Mouse (Mus musculus): ENCODE measurements around the gene Sdk1. TPM values are rescaled to one million over a fixed set of nuclear protein-coding genes. Genes with fewer than 3 reads are reported as not detected.
"Not testable (repeated sequence)": the region's sequence is repeated elsewhere in the genome, so short reads cannot be mapped to it uniquely, and the experiment has no call there.

The Sdk1 gene
- polyA plus RNA-seq, 1 experiment from 2014 or later = 1.1 TPM

DNA sequence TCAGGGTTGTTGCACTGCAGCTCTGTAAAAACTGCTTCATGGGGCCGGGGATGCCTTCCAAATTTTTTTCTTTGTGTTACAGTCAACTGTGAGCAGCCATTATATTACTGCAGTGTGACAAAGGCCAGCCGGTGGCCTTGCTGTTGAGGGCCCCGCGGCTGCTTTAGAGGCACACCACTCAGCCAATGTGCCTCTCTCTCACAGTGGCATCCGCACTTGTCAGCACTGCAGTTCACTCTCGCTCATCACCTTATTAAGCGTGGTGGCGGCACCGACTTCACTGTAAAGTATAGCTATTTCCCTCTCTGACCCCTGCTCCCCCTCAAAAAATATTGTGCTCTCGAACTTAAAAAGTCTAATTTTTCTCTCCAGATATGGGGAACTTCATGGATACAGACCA, 371.4 kb downstream of the Sdk1 start:
- H3K9ac ChIP-seq (ENCODE audit: low read length) = no peak overlapping the region
- no peak for ATAC-seq
- H3K36me3 ChIP-seq (ENCODE audit: control insufficient read depth, insufficient read depth, low read length) = no peaks in the 10 kb centered on the region
- no peak for DNase-seq (ENCODE audit: low spot score)
- 0 out of 2 replicates have a peak, but pooled peaks cover 3% of the 10 kb centered on the region for H3K4me1 ChIP-seq (ENCODE audit: control insufficient read depth, insufficient read depth, low read length)
- H3K27ac ChIP-seq (ENCODE audit: low read depth, low read length) = no peak overlapping the region
- no peak overlapping the region for H3K4me2 ChIP-seq (ENCODE audit: low read length)
- H3K4me3 ChIP-seq (ENCODE audit: low read depth, low read length) = no peak overlapping the region
- 56% methylated on average over 10 of the region's 10 CpGs for WGBS
- H3K27me3 ChIP-seq (replicated peaks; ENCODE audit: control insufficient read depth, insufficient read depth, low read length) = no peaks in the 10 kb centered on the region
- no peaks in the 10 kb centered on the region for H3K9me3 ChIP-seq (replicated peaks; ENCODE audit: control insufficient read depth, low read length)

DNA sequence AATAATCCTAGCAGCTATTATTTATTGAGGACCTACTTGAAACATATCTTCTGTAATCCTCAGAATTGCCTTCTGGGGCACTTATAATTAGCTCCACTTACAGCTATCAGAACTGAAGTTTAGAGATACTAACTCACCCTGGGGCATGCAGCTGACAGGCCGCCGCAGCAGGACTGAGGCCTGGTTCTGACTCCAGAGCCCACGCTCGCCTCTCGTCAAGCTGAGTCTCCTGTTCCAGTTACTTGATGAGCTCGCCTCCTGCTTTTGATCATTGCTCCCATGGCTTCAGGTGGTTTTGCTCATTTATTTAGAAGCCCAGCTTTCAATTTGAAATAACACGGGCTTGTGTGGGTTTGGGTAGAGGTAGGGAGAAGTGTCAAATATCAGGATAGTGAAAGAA, 374.5 kb downstream of the Sdk1 start:
- H3K27ac ChIP-seq (ENCODE audit: low read depth, low read length) = no peak overlapping the region
- no peak for ATAC-seq
- WGBS = 72% methylated on average over 7 of the region's 7 CpGs

DNA sequence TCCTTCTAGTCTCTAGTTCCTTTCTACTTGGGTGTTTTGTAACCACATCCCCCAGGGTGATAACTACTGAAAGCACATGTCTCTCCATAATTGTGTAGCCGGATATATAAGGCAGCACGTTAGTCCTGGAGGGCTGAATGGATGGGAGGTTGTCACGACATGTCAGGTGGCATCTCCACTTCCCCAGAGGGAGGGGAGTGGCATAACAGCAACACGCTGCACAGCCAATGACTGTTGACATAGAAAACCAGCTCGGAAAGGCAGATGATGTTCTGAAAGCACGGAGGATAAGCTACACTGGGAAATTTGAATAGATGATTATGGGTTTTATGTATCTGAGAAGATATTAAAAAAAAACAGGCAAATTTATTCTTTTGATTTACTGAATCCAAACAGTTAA, 376.4 kb downstream of the Sdk1 start:
- Histone ChIP-seq H3K4me1 (ENCODE audit: control insufficient read depth, insufficient read depth, low read length) (0 out of 2 replicates have a peak, but pooled peaks cover 3% of the 10 kb centered on the region), H3K27ac (ENCODE audit: low read depth, low read length) (no peak overlapping the region), H3K27me3 (replicated peaks; ENCODE audit: control insufficient read depth, insufficient read depth, low read length) (no peaks in the 10 kb centered on the region), H3K9ac (ENCODE audit: low read length) (no peak overlapping the region), H3K4me2 (ENCODE audit: low read length) (no peak overlapping the region), H3K36me3 (ENCODE audit: control insufficient read depth, insufficient read depth, low read length) (no peaks in the 10 kb centered on the region), H3K9me3 (replicated peaks; ENCODE audit: control insufficient read depth, low read length) (no peaks in the 10 kb centered on the region), H3K4me3 (ENCODE audit: low read depth, low read length) (no peak overlapping the region)
- DNase-seq (ENCODE audit: low spot score) = peak; percentile 48
- WGBS = 43% methylated on average over 6 of the region's 6 CpGs
- no peak for ATAC-seq

More for the DNA sequence above, 374.5 kb downstream of the Sdk1 start:
- Histone ChIP-seq H3K36me3 (ENCODE audit: control insufficient read depth, insufficient read depth, low read length) (no peaks in the 10 kb centered on the region), H3K27me3 (replicated peaks; ENCODE audit: control insufficient read depth, insufficient read depth, low read length) (no peaks in the 10 kb centered on the region), H3K4me2 (ENCODE audit: low read length) (no peak overlapping the region), H3K9me3 (replicated peaks; ENCODE audit: control insufficient read depth, low read length) (no peaks in the 10 kb centered on the region), H3K4me3 (ENCODE audit: low read depth, low read length) (no peak overlapping the region), H3K9ac (ENCODE audit: low read length) (no peak overlapping the region), H3K4me1 (ENCODE audit: control insufficient read depth, insufficient read depth, low read length) (0 out of 2 replicates have a peak, but pooled peaks cover 3% of the 10 kb centered on the region)
- no peak for DNase-seq (ENCODE audit: low spot score)

DNA sequence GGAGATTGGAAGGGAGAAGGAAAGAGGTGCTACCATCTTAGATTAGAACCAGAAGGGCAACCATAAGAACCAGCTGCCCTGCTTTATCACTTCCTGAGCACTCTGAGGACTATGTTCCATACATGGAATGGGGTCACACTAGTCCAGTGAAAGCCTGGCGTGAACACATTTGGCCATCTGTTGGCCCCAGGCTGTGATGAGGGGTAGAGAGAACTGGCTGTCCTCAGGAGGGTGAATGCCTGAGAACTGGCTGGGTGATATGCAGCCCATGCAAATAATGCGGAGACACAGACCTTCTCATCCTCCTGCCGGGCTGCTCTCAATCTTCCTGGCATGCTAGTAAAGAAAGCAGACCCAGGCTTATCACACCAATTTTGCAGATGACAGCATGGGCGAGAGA, 384.1 kb downstream of the Sdk1 start:
- no peak overlapping the region for H3K4me3 ChIP-seq (ENCODE audit: low read depth, low read length)
- no peak overlapping the region for H3K27ac ChIP-seq (ENCODE audit: low read depth, low read length)
- H3K36me3 ChIP-seq (ENCODE audit: control insufficient read depth, insufficient read depth, low read length) = no peaks in the 10 kb centered on the region
- ATAC-seq (no peak), DNase-seq (ENCODE audit: low spot score) (no peak)
- 88% methylated on average over 4 of the region's 4 CpGs for WGBS
- H3K4me2 ChIP-seq (ENCODE audit: low read length) = no peak overlapping the region
- H3K9me3 ChIP-seq (replicated peaks; ENCODE audit: control insufficient read depth, low read length) = no peaks in the 10 kb centered on the region
- no peaks in the 10 kb centered on the region for H3K27me3 ChIP-seq (replicated peaks; ENCODE audit: control insufficient read depth, insufficient read depth, low read length)
- no peak overlapping the region for H3K9ac ChIP-seq (ENCODE audit: low read length)
- no peaks in the 10 kb centered on the region for H3K4me1 ChIP-seq (ENCODE audit: control insufficient read depth, insufficient read depth, low read length)

DNA sequence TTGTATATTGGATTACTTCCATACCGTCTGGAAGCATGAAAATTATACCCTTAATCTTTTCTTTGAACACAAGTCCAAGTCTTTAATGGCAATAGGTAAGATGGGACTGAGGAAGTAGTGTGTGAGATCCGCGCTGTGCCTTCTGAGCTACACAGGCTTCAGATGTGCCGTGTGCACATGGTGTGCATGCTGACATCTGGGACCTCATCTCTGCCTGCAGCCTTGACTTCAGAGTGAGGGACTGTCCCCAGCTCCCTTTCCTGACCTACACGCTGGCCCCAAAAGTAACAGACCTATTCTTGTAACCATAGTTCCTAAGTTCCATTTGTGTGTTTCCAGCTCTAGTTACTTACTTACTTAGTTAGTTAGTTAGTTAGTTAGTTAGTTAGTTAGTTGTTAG, 390.4 kb downstream of the Sdk1 start:
- DNase-seq (ENCODE audit: low spot score) = no peak
- Histone ChIP-seq H3K27ac (ENCODE audit: low read depth, low read length) (no peak overlapping the region), H3K4me1 (ENCODE audit: control insufficient read depth, insufficient read depth, low read length) (no peaks in the 10 kb centered on the region), H3K4me2 (ENCODE audit: low read length) (no peak overlapping the region), H3K36me3 (ENCODE audit: control insufficient read depth, insufficient read depth, low read length) (no peaks in the 10 kb centered on the region), H3K4me3 (ENCODE audit: low read depth, low read length) (no peak overlapping the region), H3K27me3 (replicated peaks; ENCODE audit: control insufficient read depth, insufficient read depth, low read length) (no peaks in the 10 kb centered on the region), H3K9me3 (replicated peaks; ENCODE audit: control insufficient read depth, low read length) (no peaks in the 10 kb centered on the region), H3K9ac (ENCODE audit: low read length) (no peak overlapping the region)
- no peak for ATAC-seq
- WGBS = 93% methylated on average over 5 of the region's 5 CpGs

DNA sequence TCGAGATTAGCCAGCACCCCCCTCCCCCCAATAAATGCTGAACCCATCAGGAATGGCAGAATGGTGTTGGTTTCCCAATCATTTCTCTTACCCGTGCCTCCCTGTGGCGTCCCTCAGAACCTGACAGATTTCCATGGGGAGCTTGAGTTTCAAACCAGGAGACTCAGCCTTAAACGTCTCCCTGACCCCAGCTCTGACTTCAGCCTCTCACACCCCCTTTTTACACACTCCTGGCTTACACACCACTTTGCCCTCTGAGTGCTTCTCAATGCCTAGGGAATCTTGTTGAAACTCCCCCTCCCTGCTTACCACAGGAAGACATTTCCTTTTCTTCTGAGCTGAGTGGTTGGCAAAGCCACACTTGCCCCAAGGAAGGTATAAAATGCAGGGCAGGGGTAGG, 392.0 kb downstream of the Sdk1 start:
- DNase-seq (ENCODE audit: low spot score) (no peak), ATAC-seq (no peak)
- no peaks in the 10 kb centered on the region for H3K27me3 ChIP-seq (replicated peaks; ENCODE audit: control insufficient read depth, insufficient read depth, low read length)
- no peaks in the 10 kb centered on the region for H3K4me1 ChIP-seq (ENCODE audit: control insufficient read depth, insufficient read depth, low read length)
- H3K4me2 ChIP-seq (ENCODE audit: low read length) = no peak overlapping the region
- no peak overlapping the region for H3K9ac ChIP-seq (ENCODE audit: low read length)
- H3K9me3 ChIP-seq (replicated peaks; ENCODE audit: control insufficient read depth, low read length) = no peaks in the 10 kb centered on the region
- H3K4me3 ChIP-seq (ENCODE audit: low read depth, low read length) = no peak overlapping the region
- WGBS = 72% methylated on average over 4 of the region's 4 CpGs
- no peak overlapping the region for H3K27ac ChIP-seq (ENCODE audit: low read depth, low read length)
- H3K36me3 ChIP-seq (ENCODE audit: control insufficient read depth, insufficient read depth, low read length) = no peaks in the 10 kb centered on the region

DNA sequence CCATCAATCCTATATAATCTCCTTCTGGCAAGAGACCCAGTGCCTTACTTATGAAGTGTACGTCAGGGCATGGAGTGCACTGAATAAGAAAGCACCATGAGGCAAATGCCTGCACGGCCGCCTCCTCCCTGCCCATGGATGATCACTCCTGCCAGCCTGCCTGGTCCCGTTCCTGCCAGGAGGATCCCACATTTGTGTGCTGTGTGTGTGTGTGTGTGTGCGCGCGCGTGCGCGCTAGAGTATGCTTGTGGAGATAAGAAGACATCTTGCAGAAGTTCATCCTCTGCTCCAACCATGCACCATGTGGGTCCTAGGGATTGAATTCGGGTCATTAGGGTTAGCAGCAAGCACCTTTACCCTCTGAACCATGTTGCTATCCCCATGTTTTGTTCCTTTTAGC, 395.1 kb downstream of the Sdk1 start:
- no peak for DNase-seq (ENCODE audit: low spot score)
- Histone ChIP-seq H3K36me3 (ENCODE audit: control insufficient read depth, insufficient read depth, low read length) (no peaks in the 10 kb centered on the region), H3K4me2 (ENCODE audit: low read length) (no peak overlapping the region), H3K4me3 (ENCODE audit: low read depth, low read length) (no peak overlapping the region), H3K27me3 (replicated peaks; ENCODE audit: control insufficient read depth, insufficient read depth, low read length) (no peaks in the 10 kb centered on the region), H3K9ac (ENCODE audit: low read length) (no peak overlapping the region), H3K4me1 (ENCODE audit: control insufficient read depth, insufficient read depth, low read length) (no peaks in the 10 kb centered on the region), H3K9me3 (replicated peaks; ENCODE audit: control insufficient read depth, low read length) (no peaks in the 10 kb centered on the region), H3K27ac (ENCODE audit: low read depth, low read length) (no peak overlapping the region)
- no peak for ATAC-seq
- WGBS = 91% methylated on average over 11 of the region's 11 CpGs

DNA sequence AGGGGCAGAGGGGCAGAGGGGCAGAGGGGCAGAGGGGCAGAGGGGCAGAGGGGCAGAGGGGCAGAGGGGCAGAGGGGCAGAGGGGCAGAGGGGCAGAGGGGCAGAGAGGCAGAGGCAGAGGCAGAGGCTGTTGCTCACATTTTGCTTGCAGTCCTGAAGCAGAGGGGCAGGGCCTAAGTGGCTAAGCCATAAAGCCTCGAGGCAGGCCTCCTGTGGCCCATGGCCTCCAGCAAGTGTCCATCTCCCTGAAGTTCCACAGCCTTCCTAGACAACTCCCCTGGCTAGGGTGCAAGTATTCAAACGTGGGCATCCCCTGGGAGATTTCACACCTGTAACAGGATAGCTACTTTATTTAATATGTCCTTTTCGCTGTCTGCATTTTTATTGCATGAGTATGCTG, 395.8 kb downstream of the Sdk1 start:
- not testable (repeated sequence) for H3K4me1 ChIP-seq (ENCODE audit: control insufficient read depth, insufficient read depth, low read length); H3K27me3 ChIP-seq (replicated peaks; ENCODE audit: control insufficient read depth, insufficient read depth, low read length); H3K9me3 ChIP-seq (replicated peaks; ENCODE audit: control insufficient read depth, low read length); ATAC-seq; H3K36me3 ChIP-seq (ENCODE audit: control insufficient read depth, insufficient read depth, low read length); H3K4me3 ChIP-seq (ENCODE audit: low read depth, low read length); H3K4me2 ChIP-seq (ENCODE audit: low read length); H3K9ac ChIP-seq (ENCODE audit: low read length); H3K27ac ChIP-seq (ENCODE audit: low read depth, low read length); DNase-seq (ENCODE audit: low spot score)
- 73% methylated on average over 3 of the region's 3 CpGs for WGBS

DNA sequence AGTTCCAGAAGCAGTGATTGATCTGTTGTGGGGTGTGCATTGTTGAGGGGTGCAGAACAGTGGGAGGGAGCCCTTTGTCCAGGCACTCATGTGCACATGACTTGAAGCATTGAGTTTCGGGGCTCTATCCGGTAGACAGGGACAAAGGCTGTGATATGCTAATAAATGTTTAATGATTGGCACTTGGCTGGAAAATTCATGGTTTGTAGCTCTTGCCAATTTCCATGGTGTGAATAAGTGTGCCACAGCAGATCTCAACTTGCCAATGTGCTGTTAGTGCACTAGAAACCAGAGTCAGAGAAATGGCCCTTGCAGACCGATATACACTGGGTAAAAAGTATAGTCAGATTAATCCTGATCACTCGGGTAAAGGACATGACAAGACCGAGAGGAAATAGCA, 404.4 kb downstream of the Sdk1 start:
- no peaks in the 10 kb centered on the region for H3K36me3 ChIP-seq (ENCODE audit: control insufficient read depth, insufficient read depth, low read length)
- H3K27ac ChIP-seq (ENCODE audit: low read depth, low read length) = no peak overlapping the region
- H3K4me3 ChIP-seq (ENCODE audit: low read depth, low read length) = no peak overlapping the region
- no peak overlapping the region for H3K4me2 ChIP-seq (ENCODE audit: low read length)
- ATAC-seq (peak; percentile 23; the same call in 1 of the 2 replicates), DNase-seq (ENCODE audit: low spot score) (peak; percentile 65)
- no peaks in the 10 kb centered on the region for H3K27me3 ChIP-seq (replicated peaks; ENCODE audit: control insufficient read depth, insufficient read depth, low read length)
- H3K9ac ChIP-seq (ENCODE audit: low read length) = no peak overlapping the region
- no peaks in the 10 kb centered on the region for H3K9me3 ChIP-seq (replicated peaks; ENCODE audit: control insufficient read depth, low read length)
- 59% methylated on average over 5 of the region's 5 CpGs for WGBS
- H3K4me1 ChIP-seq (ENCODE audit: control insufficient read depth, insufficient read depth, low read length) = no peaks in the 10 kb centered on the region
